Mouse (Mus musculus): ENCODE data around the gene Wwc2. TPM values are rescaled to one million over a fixed set of nuclear protein-coding genes. Genes with fewer than 3 reads are reported as not detected.

Gene Wwc2
- polyA plus RNA-seq, 1 experiment = 3.0 TPM

- peaks cover 27% of the 10 kb centered on the region for H3K4me1 ChIP-seq
- peaks cover 11% of the 10 kb centered on the region for H3K36me3 ChIP-seq (replicated peaks; ENCODE audit: low read length)
- peaks cover 7% of the 10 kb centered on the region for H3K9me3 ChIP-seq
- peaks cover 1% of the 10 kb centered on the region for H3K27me3 ChIP-seq (replicated peaks)
- no peak overlapping the region for H3K4me3 ChIP-seq (replicated peaks)
- TF ChIP-seq GATA1 (IDR thresholded peaks at IDR 0.05; ENCODE audit: borderline replicate concordance, low read length) (no peak), FLI1 (IDR thresholded peaks at IDR 0.05; ENCODE audit: low read length) (no peak)
These were observed 75.2 kb downstream of the Wwc2 start for GRCm38 (mm10) chr8:47915521-47915920.

- Histone ChIP-seq H3K9me3 (peaks cover 4% of the 10 kb centered on the region), H3K36me3 (replicated peaks; ENCODE audit: low read length) (peaks cover 5% of the 10 kb centered on the region), H3K27me3 (replicated peaks) (peaks cover 1% of the 10 kb centered on the region), H3K4me1 (peaks cover 27% of the 10 kb centered on the region), H3K4me3 (replicated peaks) (no peak overlapping the region)
- TF ChIP-seq GATA1 (IDR thresholded peaks at IDR 0.05; ENCODE audit: borderline replicate concordance, low read length) (no peak), FLI1 (IDR thresholded peaks at IDR 0.05; ENCODE audit: low read length) (no peak)
These were observed 75.8 kb downstream of the Wwc2 start for GRCm38 (mm10) chr8:47914946-47915345.

- Histone ChIP-seq H3K4me3 (replicated peaks) (no peak overlapping the region), H3K27me3 (replicated peaks) (peaks cover 1% of the 10 kb centered on the region), H3K36me3 (replicated peaks; ENCODE audit: low read length) (peaks cover 3% of the 10 kb centered on the region), H3K9me3 (peaks cover 11% of the 10 kb centered on the region), H3K4me1 (peaks cover 27% of the 10 kb centered on the region)
- TF ChIP-seq GATA1 (IDR thresholded peaks at IDR 0.05; ENCODE audit: borderline replicate concordance, low read length) (no peak), FLI1 (IDR thresholded peaks at IDR 0.05; ENCODE audit: low read length) (no peak)
These were observed 76.6 kb downstream of the Wwc2 start for GRCm38 (mm10) chr8:47914161-47914560.

GRCm38 (mm10) chr8:47913621-47914020 lies 77.1 kb downstream of the Wwc2 start:
- peaks cover 1% of the 10 kb centered on the region for H3K36me3 ChIP-seq (replicated peaks; ENCODE audit: low read length)
- TF ChIP-seq GATA1 (IDR thresholded peaks at IDR 0.05; ENCODE audit: borderline replicate concordance, low read length) (no peak), FLI1 (IDR thresholded peaks at IDR 0.05; ENCODE audit: low read length) (no peak)
- peaks cover 1% of the 10 kb centered on the region for H3K27me3 ChIP-seq (replicated peaks)
- peaks cover 27% of the 10 kb centered on the region for H3K4me1 ChIP-seq
- no peak overlapping the region for H3K4me3 ChIP-seq (replicated peaks)
- H3K9me3 ChIP-seq = peaks cover 16% of the 10 kb centered on the region

- H3K27me3 ChIP-seq (replicated peaks) = no peaks in the 10 kb centered on the region
- no peaks in the 10 kb centered on the region for H3K4me1 ChIP-seq
- H3K9me3 ChIP-seq = peaks cover 34% of the 10 kb centered on the region
- no peak for TF ChIP-seq FLI1 (IDR thresholded peaks at IDR 0.05; ENCODE audit: low read length)
- no peak for TF ChIP-seq GATA1 (IDR thresholded peaks at IDR 0.05; ENCODE audit: borderline replicate concordance, low read length)
- peaks cover 2% of the 10 kb centered on the region for H3K36me3 ChIP-seq (replicated peaks; ENCODE audit: low read length)
- H3K4me3 ChIP-seq (replicated peaks) = no peak overlapping the region
These were observed 81.0 kb downstream of the Wwc2 start for GRCm38 (mm10) chr8:47909681-47910080.

- Histone ChIP-seq H3K9me3 (peaks cover 31% of the 10 kb centered on the region), H3K36me3 (replicated peaks; ENCODE audit: low read length) (peaks cover 2% of the 10 kb centered on the region), H3K27me3 (replicated peaks) (no peaks in the 10 kb centered on the region), H3K4me1 (no peaks in the 10 kb centered on the region), H3K4me3 (replicated peaks) (no peak overlapping the region)
- TF ChIP-seq FLI1 (IDR thresholded peaks at IDR 0.05; ENCODE audit: low read length) = no peak
These were observed 83.7 kb downstream of the Wwc2 start for GRCm38 (mm10) chr8:47907056-47907455.

GRCm38 (mm10) chr8:47906142-47906541 lies 84.6 kb downstream of the Wwc2 start:
- Histone ChIP-seq H3K4me3 (replicated peaks) (no peak overlapping the region), H3K9me3 (peaks cover 31% of the 10 kb centered on the region), H3K27me3 (replicated peaks) (no peaks in the 10 kb centered on the region), H3K36me3 (replicated peaks; ENCODE audit: low read length) (peaks cover 2% of the 10 kb centered on the region), H3K4me1 (no peaks in the 10 kb centered on the region)
- TF ChIP-seq GATA1 (IDR thresholded peaks at IDR 0.05; ENCODE audit: borderline replicate concordance, low read length) (no peak), FLI1 (IDR thresholded peaks at IDR 0.05; ENCODE audit: low read length) (no peak)

- peaks cover 7% of the 10 kb centered on the region for H3K36me3 ChIP-seq (replicated peaks; ENCODE audit: low read length)
- H3K4me3 ChIP-seq (replicated peaks) = no peak overlapping the region
- TF ChIP-seq FLI1 (IDR thresholded peaks at IDR 0.05; ENCODE audit: low read length) = no peak
- TF ChIP-seq GATA1 (IDR thresholded peaks at IDR 0.05; ENCODE audit: borderline replicate concordance, low read length) = no peak
These were observed 85.5 kb downstream of the Wwc2 start for GRCm38 (mm10) chr8:47905256-47905655.

GRCm38 (mm10) chr8:47904004-47904403 lies 86.7 kb downstream of the Wwc2 start:
- no peak overlapping the region for H3K4me3 ChIP-seq (replicated peaks)
- no peaks in the 10 kb centered on the region for H3K4me1 ChIP-seq
- H3K36me3 ChIP-seq (replicated peaks; ENCODE audit: low read length) = peaks cover 14% of the 10 kb centered on the region
- no peaks in the 10 kb centered on the region for H3K27me3 ChIP-seq (replicated peaks)
- peaks cover 23% of the 10 kb centered on the region for H3K9me3 ChIP-seq
- TF ChIP-seq FLI1 (IDR thresholded peaks at IDR 0.05; ENCODE audit: low read length) = no peak
- no peak for TF ChIP-seq GATA1 (IDR thresholded peaks at IDR 0.05; ENCODE audit: borderline replicate concordance, low read length)

More at GRCm38 (mm10) chr8:47905256-47905655, 85.5 kb downstream of the Wwc2 start:
- Histone ChIP-seq H3K27me3 (replicated peaks) (no peaks in the 10 kb centered on the region), H3K9me3 (peaks cover 31% of the 10 kb centered on the region), H3K4me1 (no peaks in the 10 kb centered on the region)

- no peaks in the 10 kb centered on the region for H3K27me3 ChIP-seq (replicated peaks)
- peaks cover 12% of the 10 kb centered on the region for H3K9me3 ChIP-seq
- TF ChIP-seq GATA1 (IDR thresholded peaks at IDR 0.05; ENCODE audit: borderline replicate concordance, low read length) (no peak), FLI1 (IDR thresholded peaks at IDR 0.05; ENCODE audit: low read length) (no peak)
These were observed 88.0 kb downstream of the Wwc2 start for GRCm38 (mm10) chr8:47902704-47903103.

GRCm38 (mm10) chr8:47900361-47900760 lies 90.4 kb downstream of the Wwc2 start:
- H3K36me3 ChIP-seq (replicated peaks; ENCODE audit: low read length) = peaks cover 27% of the 10 kb centered on the region
- no peaks in the 10 kb centered on the region for H3K27me3 ChIP-seq (replicated peaks)
- 0 out of 2 replicates have a peak, but pooled peaks cover 3% of the 10 kb centered on the region for H3K4me1 ChIP-seq
- H3K4me3 ChIP-seq (replicated peaks) = no peak overlapping the region
- TF ChIP-seq GATA1 (IDR thresholded peaks at IDR 0.05; ENCODE audit: borderline replicate concordance, low read length) (no peak), FLI1 (IDR thresholded peaks at IDR 0.05; ENCODE audit: low read length) (no peak)
- H3K9me3 ChIP-seq = no peaks in the 10 kb centered on the region

More at GRCm38 (mm10) chr8:47902704-47903103, 88.0 kb downstream of the Wwc2 start:
- Histone ChIP-seq H3K4me3 (replicated peaks) (no peak overlapping the region), H3K36me3 (replicated peaks; ENCODE audit: low read length) (peaks cover 22% of the 10 kb centered on the region), H3K4me1 (no peaks in the 10 kb centered on the region)
